Mouse (Mus musculus): Measurements from ENCODE around the gene Usp24. TPM values are rescaled to one million over a fixed set of nuclear protein-coding genes. Genes with fewer than 3 reads are reported as not detected.

Usp24 gene
- total and polyA plus RNA-seq, 3 experiments, result 11.6 to 51.1 (median 44.5) TPM

- H3K79me2 ChIP-seq (replicated peaks; ENCODE audit: control insufficient read depth, insufficient read depth, low read length), result no peaks in the 10 kb centered on the region
- peaks cover 3% of the 10 kb centered on the region for H3K4me1 ChIP-seq (ENCODE audit: control insufficient read depth, insufficient read depth, low read length)
- H3K9ac ChIP-seq (ENCODE audit: low read depth, low read length), result no peak overlapping the region
- peak in 1 of 2 experiments; percentile 45 for DNase-seq
- H3K27me3 ChIP-seq (ENCODE audit: control insufficient read depth, insufficient read depth, low read length), result no peaks in the 10 kb centered on the region
- TF ChIP-seq POLR2A (IDR thresholded peaks at IDR 0.05; ENCODE audit: insufficient read depth, low read depth, low read length), result no peak
- no peak for TF ChIP-seq CTCF (IDR thresholded peaks at IDR 0.05)
- no peak for TF ChIP-seq EP300 (IDR thresholded peaks at IDR 0.05; ENCODE audit: insufficient read depth, low read depth, low read length)
- no peak overlapping the region for H3K27ac ChIP-seq
- no peak overlapping the region for H3K4me3 ChIP-seq
- intact Hi-C loops (cut with DNase I), result no loop called here
- H3K36me3 ChIP-seq (ENCODE audit: control insufficient read depth, insufficient read depth, low read length), result no peaks in the 10 kb centered on the region
- WGBS, result 77% methylated on average over 7 of the region's 7 CpGs
Observed at GRCm38 (mm10) chr4:106296412-106297086, 19.5 kb upstream of the Usp24 start.

DNA sequence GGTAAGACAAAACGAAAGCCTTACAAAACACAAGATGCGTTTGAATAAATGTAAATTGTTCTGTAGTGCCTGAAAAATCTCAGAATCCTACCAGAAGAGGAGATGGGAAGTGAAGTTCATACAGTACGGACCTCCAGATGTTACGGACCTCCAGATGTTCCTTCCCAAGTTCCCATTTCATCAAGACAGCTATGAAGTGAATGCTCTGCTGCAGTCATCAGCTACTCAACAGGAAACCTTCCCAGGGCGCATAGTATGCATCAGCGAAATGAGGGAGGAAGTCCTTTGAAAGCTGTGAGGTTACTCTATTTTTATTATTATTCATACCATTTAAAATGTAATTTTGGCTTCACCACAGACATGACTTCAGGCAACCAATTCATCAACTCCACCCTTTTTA is 14.7 kb upstream of the Usp24 start:
- no peak overlapping the region for H3K27ac ChIP-seq
- H3K4me1 ChIP-seq (ENCODE audit: control insufficient read depth, insufficient read depth, low read length), result no peaks in the 10 kb centered on the region
- TF ChIP-seq EP300 (IDR thresholded peaks at IDR 0.05; ENCODE audit: insufficient read depth, low read depth, low read length) (no peak), POLR2A (IDR thresholded peaks at IDR 0.05; ENCODE audit: insufficient read depth, low read depth, low read length) (no peak), CTCF (IDR thresholded peaks at IDR 0.05) (no peak)
- no peak overlapping the region for H3K9ac ChIP-seq (ENCODE audit: low read depth, low read length)
- 42% methylated on average over 6 of the region's 6 CpGs for WGBS
- H3K27me3 ChIP-seq (ENCODE audit: control insufficient read depth, insufficient read depth, low read length), result no peaks in the 10 kb centered on the region
- no peak overlapping the region for H3K4me3 ChIP-seq
- no peaks in the 10 kb centered on the region for H3K36me3 ChIP-seq (ENCODE audit: control insufficient read depth, insufficient read depth, low read length)
- intact Hi-C loops (cut with DNase I), result no loop called here
- no peak for DNase-seq
- no peaks in the 10 kb centered on the region for H3K79me2 ChIP-seq (replicated peaks; ENCODE audit: control insufficient read depth, insufficient read depth, low read length)

DNA sequence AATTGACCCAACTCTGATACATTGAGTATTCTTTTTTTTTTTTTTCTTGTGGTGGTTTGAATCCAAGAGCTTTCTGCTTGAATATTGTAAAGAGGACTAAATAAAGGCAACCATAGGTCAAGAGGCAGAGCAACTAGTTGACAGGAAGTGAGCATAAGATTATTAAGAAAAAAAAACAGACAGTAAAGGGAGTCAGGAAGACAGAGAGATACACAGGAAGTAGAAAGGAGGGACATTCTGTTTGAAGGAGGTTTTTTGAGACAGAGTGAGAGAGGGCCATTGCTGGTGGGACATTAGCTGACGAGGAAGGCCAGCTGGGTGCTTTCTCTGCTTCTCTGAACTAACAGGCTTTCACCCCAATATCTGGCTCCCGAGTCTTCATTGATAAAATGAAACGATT is 7.9 kb upstream of the Usp24 start:
- no peak for DNase-seq
- Histone ChIP-seq H3K9ac (ENCODE audit: low read depth, low read length) (no peak overlapping the region), H3K27ac (no peak overlapping the region), H3K4me3 (no peak overlapping the region), H3K79me2 (replicated peaks; ENCODE audit: control insufficient read depth, insufficient read depth, low read length) (no peaks in the 10 kb centered on the region), H3K36me3 (ENCODE audit: control insufficient read depth, insufficient read depth, low read length) (no peaks in the 10 kb centered on the region), H3K4me1 (ENCODE audit: control insufficient read depth, insufficient read depth, low read length) (no peaks in the 10 kb centered on the region), H3K27me3 (ENCODE audit: control insufficient read depth, insufficient read depth, low read length) (no peaks in the 10 kb centered on the region)
- intact Hi-C loops (cut with DNase I), result no loop called here
- 86% methylated on average over 3 of the region's 3 CpGs for WGBS
- TF ChIP-seq POLR2A (IDR thresholded peaks at IDR 0.05; ENCODE audit: insufficient read depth, low read depth, low read length), result no peak

GRCm38 (mm10) chr4:106312651-106313050 is 3.4 kb upstream of the Usp24 start:
- WGBS, result 84% methylated on average over 8 of the region's 8 CpGs
- no peak overlapping the region for H3K27ac ChIP-seq
- peaks cover 3% of the 10 kb centered on the region; the same call in 1 of the 2 replicates for H3K79me2 ChIP-seq (replicated peaks; ENCODE audit: control insufficient read depth, insufficient read depth, low read length)
- no peaks in the 10 kb centered on the region for H3K27me3 ChIP-seq (ENCODE audit: control insufficient read depth, insufficient read depth, low read length)
- peaks cover 2% of the 10 kb centered on the region; the same call in 1 of the 2 replicates for H3K4me1 ChIP-seq (ENCODE audit: control insufficient read depth, insufficient read depth, low read length)
- H3K36me3 ChIP-seq (ENCODE audit: control insufficient read depth, insufficient read depth, low read length), result no peaks in the 10 kb centered on the region; the same call in 1 of the 2 replicates
- no peak overlapping the region for H3K9ac ChIP-seq (ENCODE audit: low read depth, low read length)
- no peak for DNase-seq
- H3K4me3 ChIP-seq, result no peak overlapping the region
- no peak for TF ChIP-seq POLR2A (IDR thresholded peaks at IDR 0.05; ENCODE audit: insufficient read depth, low read depth, low read length)
- TF ChIP-seq EP300 (IDR thresholded peaks at IDR 0.05; ENCODE audit: insufficient read depth, low read depth, low read length), result no peak
- TF ChIP-seq CTCF (IDR thresholded peaks at IDR 0.05), result no peak
- intact Hi-C loops (cut with DNase I), result no loop called here

DNA sequence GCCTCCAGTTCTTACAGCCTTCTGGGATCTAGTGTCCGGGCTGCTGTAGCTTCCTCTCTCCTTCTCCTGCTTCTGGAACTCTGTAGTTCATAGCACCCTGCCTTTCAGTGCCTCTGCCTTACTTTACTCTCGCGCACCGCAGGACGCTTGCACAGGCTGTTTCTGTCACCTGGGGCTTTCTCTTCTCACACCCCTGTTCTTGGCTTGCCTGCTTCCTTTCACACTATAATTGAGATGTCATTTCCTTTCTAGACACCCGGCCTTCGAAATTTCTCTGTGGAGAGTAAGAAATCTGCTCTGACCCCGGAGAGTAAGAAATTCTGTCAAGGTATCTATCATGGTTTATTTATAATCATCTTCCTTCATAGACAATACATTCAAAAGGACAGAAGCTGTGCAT is 2.9 kb upstream of the Usp24 start:
- WGBS, result 60% methylated on average over 8 of the region's 8 CpGs
- intact Hi-C loops (cut with DNase I), result no loop called here
- H3K4me1 ChIP-seq (ENCODE audit: control insufficient read depth, insufficient read depth, low read length), result peaks cover 2% of the 10 kb centered on the region; the same call in 1 of the 2 replicates

GRCm38 (mm10) chr4:106313874-106314273 is 2.1 kb upstream of the Usp24 start:
- H3K27ac ChIP-seq, result no peak overlapping the region
- no peaks in the 10 kb centered on the region for H3K27me3 ChIP-seq (ENCODE audit: control insufficient read depth, insufficient read depth, low read length)
- TF ChIP-seq POLR2A (IDR thresholded peaks at IDR 0.05; ENCODE audit: insufficient read depth, low read depth, low read length) (no peak), CTCF (IDR thresholded peaks at IDR 0.05) (no peak), EP300 (IDR thresholded peaks at IDR 0.05; ENCODE audit: insufficient read depth, low read depth, low read length) (no peak)
- intact Hi-C loops (cut with DNase I), result no loop called here
- no peak overlapping the region for H3K4me3 ChIP-seq
- H3K4me1 ChIP-seq (ENCODE audit: control insufficient read depth, insufficient read depth, low read length), result peaks cover 2% of the 10 kb centered on the region
- H3K79me2 ChIP-seq (replicated peaks; ENCODE audit: control insufficient read depth, insufficient read depth, low read length), result peaks cover 3% of the 10 kb centered on the region; the same call in 1 of the 2 replicates
- WGBS, result 35% methylated on average over 4 of the region's 4 CpGs
- H3K36me3 ChIP-seq (ENCODE audit: control insufficient read depth, insufficient read depth, low read length), result peaks cover 8% of the 10 kb centered on the region
- H3K9ac ChIP-seq (ENCODE audit: low read depth, low read length), result no peak overlapping the region
- DNase-seq, result no peak

More for the DNA sequence above, 2.9 kb upstream of the Usp24 start:
- H3K27me3 ChIP-seq (ENCODE audit: control insufficient read depth, insufficient read depth, low read length), result no peaks in the 10 kb centered on the region
- DNase-seq, result no peak
- no peak overlapping the region for H3K4me3 ChIP-seq
- no peak overlapping the region for H3K27ac ChIP-seq
- TF ChIP-seq POLR2A (IDR thresholded peaks at IDR 0.05; ENCODE audit: insufficient read depth, low read depth, low read length) (no peak), CTCF (IDR thresholded peaks at IDR 0.05) (no peak), EP300 (IDR thresholded peaks at IDR 0.05; ENCODE audit: insufficient read depth, low read depth, low read length) (no peak)
- H3K79me2 ChIP-seq (replicated peaks; ENCODE audit: control insufficient read depth, insufficient read depth, low read length), result peaks cover 3% of the 10 kb centered on the region; the same call in 1 of the 2 replicates
- H3K9ac ChIP-seq (ENCODE audit: low read depth, low read length), result no peak overlapping the region
- H3K36me3 ChIP-seq (ENCODE audit: control insufficient read depth, insufficient read depth, low read length), result peaks cover 4% of the 10 kb centered on the region

All from heart, adult 2 months (tissue).